Mouse (Mus musculus): ENCODE results near the gene Tm7sf3. TPM values are rescaled to one million over a fixed set of nuclear protein-coding genes. Genes with fewer than 3 reads are reported as not detected.
A peak's percentile ranks its signal among the peaks of the same experiment; 100 is the strongest.

The Tm7sf3 gene
- 10 to 100 TPM; 25.4 to 25.5 TPM for total RNA-seq (2021)

GRCm38 (mm10) chr6:146642276-146643183, at the start of gene Tm7sf3, which contains the start of gene Med21:
Gene Tm7sf3, minus strand, starts transcription at chr6:146642824.
Gene Med21, plus strand, starts transcription at chr6:146642547.
- DNase-seq = peak; percentile 99

GRCm38 (mm10) chr6:146688861-146689260, 46.2 kb upstream of the Tm7sf3 start:
- DNase-seq = no peak

GRCm38 (mm10) chr6:146688010-146688409, 45.4 kb upstream of the Tm7sf3 start:
- DNase-seq = no peak

- DNase-seq = peak; percentile 35
Observed at GRCm38 (mm10) chr6:146686463-146687196, 44.0 kb upstream of the Tm7sf3 start.

- DNase-seq = peak; percentile 89
Observed at GRCm38 (mm10) chr6:146685781-146686308, 43.2 kb upstream of the Tm7sf3 start.

DNA sequence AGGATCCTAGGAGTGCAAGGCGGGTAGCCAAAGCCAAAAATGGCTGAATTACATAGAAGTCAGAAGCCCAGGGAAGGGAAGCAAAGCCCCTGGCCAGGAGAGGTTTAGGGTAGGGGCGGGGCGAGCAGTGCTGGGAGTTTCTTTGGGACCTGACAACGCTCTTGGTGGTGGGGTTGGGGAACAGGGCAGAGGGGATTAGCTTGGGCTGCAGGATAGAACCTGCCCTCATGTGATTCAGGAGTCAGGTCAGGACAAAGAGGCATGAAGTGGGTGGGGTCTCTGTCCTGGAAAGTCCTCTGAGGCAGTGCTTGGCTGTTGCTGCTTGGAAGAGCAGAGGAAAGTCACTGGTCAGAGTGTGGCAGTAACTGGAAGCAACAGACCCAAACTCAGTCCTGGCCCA, 41.3 kb upstream of the Tm7sf3 start:
- no peak for DNase-seq

DNA sequence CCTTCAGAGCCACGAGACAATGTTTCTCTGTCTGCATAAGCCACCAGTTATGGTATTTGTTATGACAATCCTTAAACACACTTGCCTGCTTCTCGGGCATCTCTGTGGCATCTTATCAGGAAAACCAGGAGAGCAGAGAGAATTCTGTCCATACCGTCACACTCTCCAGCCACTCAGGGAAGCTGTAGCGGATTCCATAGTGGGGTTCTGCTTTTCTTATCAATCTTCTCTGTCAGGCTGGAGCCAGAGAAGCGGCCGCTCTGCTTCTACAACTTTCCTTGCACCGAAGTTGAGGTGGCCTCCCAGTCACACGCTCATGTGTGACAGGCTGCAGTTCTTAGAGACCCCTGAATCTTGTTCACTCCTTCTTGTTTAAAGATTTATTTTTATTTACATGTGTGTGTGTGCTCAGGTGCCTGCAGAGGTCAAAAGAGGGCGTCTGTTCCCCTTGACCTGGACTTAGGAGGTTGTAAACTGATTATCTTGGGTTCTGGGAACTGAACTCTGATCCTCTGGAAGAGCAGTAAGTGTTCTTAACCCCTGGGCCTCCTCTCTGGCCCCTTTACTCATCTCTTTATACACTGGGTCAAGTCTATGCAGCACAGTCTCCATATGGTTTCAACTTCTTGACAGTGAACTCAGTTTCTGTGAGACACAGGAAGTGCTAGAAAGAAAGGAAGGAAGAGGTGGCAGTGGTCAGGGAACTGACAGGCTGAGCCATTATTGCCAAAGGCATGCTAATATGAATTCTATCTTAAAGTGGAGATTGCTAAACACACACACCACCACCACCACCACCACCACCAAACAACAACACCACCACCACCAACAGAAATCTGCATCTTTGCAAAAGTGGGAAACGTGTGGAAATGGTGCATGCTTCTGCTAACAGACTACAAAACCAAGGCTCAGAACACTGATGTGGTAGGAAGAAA, 35.8 kb upstream of the Tm7sf3 start:
- DNase-seq = no peak

- no peak for DNase-seq
Observed at GRCm38 (mm10) chr6:146676904-146677303, 34.3 kb upstream of the Tm7sf3 start.

GRCm38 (mm10) chr6:146674881-146675536, 32.4 kb upstream of the Tm7sf3 start:
- peak; percentile 17 for DNase-seq

GRCm38 (mm10) chr6:146674420-146674819, 31.8 kb upstream of the Tm7sf3 start:
- DNase-seq = no peak

GRCm38 (mm10) chr6:146673696-146674095, 31.1 kb upstream of the Tm7sf3 start:
- DNase-seq = no peak

DNA sequence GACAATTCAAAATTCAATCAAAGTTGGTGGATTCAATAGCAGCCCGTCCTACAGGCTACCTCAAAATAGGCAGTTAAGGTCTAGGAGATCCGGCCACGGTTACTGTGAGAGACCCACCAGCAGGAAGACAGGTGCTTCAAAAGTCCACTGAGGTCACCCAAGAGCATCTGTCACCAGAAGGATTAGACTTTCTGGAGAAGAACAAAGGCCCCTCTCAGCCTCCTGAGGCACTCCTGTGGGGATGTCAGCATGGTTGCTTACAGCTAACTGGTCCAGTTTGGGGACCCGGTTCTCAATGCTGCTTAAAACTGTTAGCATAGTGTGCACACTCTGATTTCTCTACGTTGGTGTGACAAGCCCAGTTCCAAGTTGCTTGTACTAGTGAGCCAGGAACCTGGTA, 29.5 kb upstream of the Tm7sf3 start:
- DNase-seq = peak; percentile 17

DNA sequence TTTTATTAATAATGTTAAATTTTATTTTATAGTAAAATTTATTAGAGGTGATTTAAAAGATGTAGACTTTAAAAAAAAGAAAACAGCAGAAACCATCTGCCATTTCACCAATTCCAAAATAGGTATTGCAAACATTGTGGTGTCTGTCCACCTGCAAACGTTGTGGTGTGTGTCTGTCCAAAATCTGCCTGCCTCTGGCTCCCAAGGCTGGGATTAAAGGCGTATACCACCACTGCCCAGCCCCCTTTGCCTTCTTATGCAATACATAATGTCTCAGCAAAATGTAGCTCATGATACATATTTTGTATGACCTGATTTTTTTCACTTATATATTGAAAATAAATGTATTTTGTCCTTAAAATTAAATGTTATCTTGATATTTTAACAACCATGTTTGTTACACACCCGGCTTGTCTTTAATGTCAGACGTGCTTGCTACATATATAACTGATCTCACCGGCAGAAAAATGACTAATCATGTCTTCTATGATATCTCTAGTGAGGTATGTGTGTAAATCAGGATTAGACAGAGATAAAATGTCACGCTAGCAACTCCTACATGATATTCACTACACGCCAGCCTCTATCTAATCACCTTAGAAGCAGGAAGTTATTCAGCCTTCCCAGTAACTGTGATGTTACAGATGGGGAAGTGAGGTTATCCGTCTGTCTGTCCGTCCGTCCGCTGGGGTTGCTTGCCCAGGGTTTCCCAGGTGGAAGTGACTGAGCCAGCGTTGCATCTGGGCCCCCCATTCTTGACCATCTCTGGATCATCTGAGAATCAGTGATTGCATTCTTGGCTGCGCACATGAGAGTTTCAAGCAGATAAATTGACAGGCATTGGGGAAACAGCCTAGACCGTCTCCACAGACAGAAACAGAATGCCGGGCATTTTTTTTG, 28.6 kb upstream of the Tm7sf3 start:
- DNase-seq = peak; percentile 29

GRCm38 (mm10) chr6:146668606-146669005, 26.0 kb upstream of the Tm7sf3 start:
- DNase-seq = peak; percentile 5

- peak; percentile 2 for DNase-seq
Observed at GRCm38 (mm10) chr6:146666811-146667210, 24.2 kb upstream of the Tm7sf3 start.

GRCm38 (mm10) chr6:146665408-146665807, 22.8 kb upstream of the Tm7sf3 start:
- DNase-seq = no peak

GRCm38 (mm10) chr6:146664917-146665316, 22.3 kb upstream of the Tm7sf3 start:
- DNase-seq = no peak

DNA sequence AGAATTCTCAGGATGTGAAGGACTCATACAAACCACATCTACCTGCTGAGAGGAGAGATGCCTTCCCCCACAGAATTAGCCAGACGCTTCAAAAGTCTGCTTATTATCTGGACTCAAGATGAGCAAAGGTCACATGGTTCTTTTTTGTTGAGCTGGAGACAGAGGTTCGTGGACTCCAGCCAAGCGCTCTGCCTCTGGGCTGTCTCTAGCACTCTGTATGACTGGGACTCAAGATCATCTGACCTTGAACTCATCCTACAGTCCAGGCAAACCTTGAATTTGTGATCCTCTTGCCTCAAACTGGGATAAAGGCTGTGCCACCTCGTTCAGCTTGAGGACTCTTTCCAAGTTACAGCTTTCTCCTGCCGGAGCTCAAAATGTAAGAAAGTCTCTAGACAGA, 21.5 kb upstream of the Tm7sf3 start:
- DNase-seq = peak; percentile 62

- peak; percentile 64 for DNase-seq
Observed at GRCm38 (mm10) chr6:146662679-146663078, 20.1 kb upstream of the Tm7sf3 start.

DNA sequence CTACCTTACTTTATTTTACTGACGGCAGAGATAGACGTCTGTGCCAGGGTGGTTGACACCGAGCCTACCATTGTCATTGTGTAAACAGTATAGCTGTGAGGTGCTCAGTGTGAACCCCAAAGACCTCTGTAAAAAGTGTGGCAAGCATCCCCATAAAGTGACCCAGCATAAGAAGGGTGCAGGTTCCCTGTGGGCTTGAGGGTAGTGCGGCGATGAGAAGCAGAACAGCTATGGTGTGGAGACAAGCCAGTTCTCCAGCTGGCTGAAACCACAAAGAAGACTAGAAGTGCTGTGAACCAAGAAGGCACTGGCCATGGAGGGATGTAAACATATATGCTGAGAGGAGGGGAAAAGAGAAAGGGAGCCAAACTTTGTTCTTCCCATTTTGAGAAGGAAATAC, 19.0 kb upstream of the Tm7sf3 start:
- DNase-seq = no peak

All from heart, postnatal 4 days (tissue).